Mouse (Mus musculus) heart, postnatal 0 days (tissue): ENCODE measurements around the gene Evi5l. TPM values are rescaled to one million over a fixed set of nuclear protein-coding genes. Genes with fewer than 3 reads are reported as not detected.
A peak's percentile ranks its signal among the peaks of the same experiment; 100 is the strongest.

Experiments
- ATAC-seq: fragments of 200-750 bp; cut with Nextera tagmentation; 2 replicates; pipeline ENCODE4 v1.8.0; 2017; ENCODE audit warnings: low read depth, moderate number of reproducible peaks, moderate library complexity; ENCODE audit not compliant: insufficient read depth
- DNase-seq: peaks from one replicate; pipeline ENCODE4 v3.0.0-alpha.2; 2016; ENCODE audit warnings: low spot score
- H3K27ac ChIP-seq: fragments of 300-500 bp; sonication (generic); 2 replicates; pipeline ENCODE4 v1.5.1; 2014; ENCODE audit warnings: low read depth, mild to moderate bottlenecking
- H3K27me3 ChIP-seq: fragments of 300-500 bp; sonication (generic); 2 replicates; pipeline ENCODE4 v1.6.1; 2014; ENCODE audit warnings: low read length, mixed read lengths; ENCODE audit not compliant: control insufficient read depth, insufficient read depth
- H3K36me3 ChIP-seq: fragments of 300-500 bp; sonication (generic); replicated peaks from 2 replicates; pipeline ENCODE4 v1.6.1; 2014; ENCODE audit warnings: low read length, mixed read lengths; ENCODE audit not compliant: control insufficient read depth, insufficient read depth
- H3K4me1 ChIP-seq: fragments of 300-500 bp; sonication (generic); 2 replicates; pipeline ENCODE4 v1.6.1; 2014; ENCODE audit warnings: antibody characterized with exemption; ENCODE audit not compliant: control insufficient read depth, insufficient read depth
- H3K4me2 ChIP-seq: fragments of 300-500 bp; sonication (generic); 2 replicates; pipeline ENCODE4 v1.6.1; 2014; ENCODE audit warnings: low read depth, mild to moderate bottlenecking, low read length, moderate library complexity
- H3K4me3 ChIP-seq: fragments of 300-500 bp; sonication (generic); 2 replicates; pipeline ENCODE4 v1.5.1; 2014; ENCODE audit warnings: low read depth, low read length
- H3K9ac ChIP-seq: fragments of 300-500 bp; sonication (generic); replicated peaks from 2 replicates; pipeline ENCODE4 v1.6.1; 2014; ENCODE audit warnings: low read depth, low read length, mixed read lengths
- H3K9me3 ChIP-seq: fragments of 300-500 bp; sonication (generic); replicated peaks from 2 replicates; pipeline ENCODE4 v1.6.1; 2016; ENCODE audit warnings: low read length; ENCODE audit not compliant: control insufficient read depth
- CTCF ChIP-seq: IDR thresholded peaks from 2 replicates; pipeline ENCODE4 v1.5.1; 2016; ENCODE audit warnings: antibody characterized with exemption, control low read depth, low read depth
- EP300 ChIP-seq: IDR thresholded peaks from 2 replicates; pipeline ENCODE4 v1.6.1; 2016; ENCODE audit warnings: antibody characterized with exemption, low read depth
- WGBS: fragments of 180-500 bp; shearing (Covaris S2); extraction: QIAGEN DNeasy Blood & Tissue Kit; methylation state at CpG from one replicate; pipeline ENCODE4 v1.1.7; 2014; 5-methylcytosine and 5-hydroxymethylcytosine counted together
- polyA plus RNA-seq: library from polyadenylated mRNA; unstranded; fragments of >200 nt; fragmentation: Nextera tagmentation; extraction: Ambion mirVana; gene quantifications from 2 replicates; pipeline ENCODE4 v1.2.1, GENCODE M21; 2015
- total RNA-seq: library from RNA; depleted of rRNA; stranded (reverse); fragments of >200 nt; gene quantifications from 2 replicates; pipeline ENCODE4 v1.2.3, GENCODE M21; 2014; ENCODE audit warnings: low replicate concordance

The Evi5l gene
- total and polyA plus RNA-seq, 2 experiments from 2014 or later: 9.3 to 24.8 TPM

DNA sequence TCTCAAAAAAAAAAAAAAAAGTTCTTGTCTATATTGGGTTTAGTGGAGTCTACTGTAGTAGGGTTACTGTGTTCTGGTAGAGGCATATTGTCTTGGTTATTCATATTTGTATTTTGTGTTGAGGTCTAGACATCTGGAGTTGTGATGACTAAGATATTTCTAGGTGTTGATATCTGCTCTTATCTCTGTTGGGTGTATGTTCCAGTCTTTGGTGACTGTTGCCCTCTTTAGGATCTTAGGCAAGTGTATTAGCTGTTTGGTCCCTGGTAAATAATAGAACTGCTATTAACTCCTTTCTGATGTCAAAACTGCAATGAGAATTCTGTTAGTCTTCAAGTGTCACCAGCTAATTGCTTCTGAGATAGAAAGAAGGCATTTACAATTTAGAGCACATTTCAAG lies 11.5 kb upstream of the Evi5l start:
- Histone ChIP-seq H3K9me3 (no peaks in the 10 kb centered on the region; the same call in 1 of the 2 replicates), H3K27me3 (no peaks in the 10 kb centered on the region), H3K9ac (no peak overlapping the region), H3K4me1 (no peaks in the 10 kb centered on the region), H3K27ac (no peak overlapping the region), H3K4me2 (no peak overlapping the region), H3K36me3 (no peaks in the 10 kb centered on the region), H3K4me3 (no peak overlapping the region)
- ATAC-seq (no peak), DNase-seq (no peak)
- no peak for TF ChIP-seq CTCF
- TF ChIP-seq EP300: no peak

DNA sequence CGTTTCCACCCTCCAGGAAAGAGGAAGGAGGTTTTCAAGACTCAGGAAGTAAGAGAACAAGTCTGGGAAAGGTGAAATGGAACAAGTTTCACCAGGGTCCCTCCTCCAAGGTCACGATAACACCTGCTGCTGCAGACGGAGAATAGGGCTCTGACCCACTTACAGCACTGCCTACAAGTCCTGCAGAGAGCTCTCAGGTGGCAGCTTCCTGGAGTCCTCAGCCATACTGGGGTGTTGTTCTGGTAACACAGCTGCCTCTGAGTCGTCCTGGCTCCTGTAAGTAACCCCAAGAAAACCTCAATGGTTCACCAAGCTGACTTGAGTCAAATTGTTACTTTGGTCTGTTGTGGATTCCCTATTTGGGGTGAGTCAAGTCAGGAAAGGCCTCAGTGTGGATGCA lies 3.6 kb upstream of the Evi5l start:
- DNase-seq (no peak), ATAC-seq (no peak)
- no peak overlapping the region for H3K4me2 ChIP-seq
- H3K4me1 ChIP-seq: 0 out of 2 replicates have a peak, but pooled peaks cover 4% of the 10 kb centered on the region
- no peak for TF ChIP-seq CTCF
- H3K4me3 ChIP-seq: no peak overlapping the region
- no peaks in the 10 kb centered on the region for H3K27me3 ChIP-seq
- no peaks in the 10 kb centered on the region for H3K9me3 ChIP-seq
- H3K36me3 ChIP-seq: no peaks in the 10 kb centered on the region
- H3K27ac ChIP-seq: peak overlapping the region; percentile 6; the same call in 1 of the 2 replicates
- 41% methylated on average over 4 of the region's 4 CpGs for WGBS
- no peak overlapping the region for H3K9ac ChIP-seq

- H3K4me3 ChIP-seq: peak overlapping the region; percentile 73
- H3K9ac ChIP-seq: 0 out of 2 replicates have a peak overlapping the region, but pooled peaks have one; percentile 27
- H3K27me3 ChIP-seq: no peaks in the 10 kb centered on the region
- DNase-seq (peak; percentile 14), ATAC-seq (no peak)
- TF ChIP-seq CTCF: no peak
- no peak for TF ChIP-seq EP300
- H3K27ac ChIP-seq: peak overlapping the region; percentile 27; the same call in 1 of the 2 replicates
- 0 out of 2 replicates have a peak, but pooled peaks cover 4% of the 10 kb centered on the region for H3K4me1 ChIP-seq
- peak overlapping the region; percentile 77 for H3K4me2 ChIP-seq
- WGBS: 4% methylated on average over 13 of the region's 13 CpGs
- no peaks in the 10 kb centered on the region for H3K9me3 ChIP-seq
- no peaks in the 10 kb centered on the region for H3K36me3 ChIP-seq
Observed at GRCm38 (mm10) chr8:4165176-4165851, 1.1 kb upstream of the Evi5l start.

DNA sequence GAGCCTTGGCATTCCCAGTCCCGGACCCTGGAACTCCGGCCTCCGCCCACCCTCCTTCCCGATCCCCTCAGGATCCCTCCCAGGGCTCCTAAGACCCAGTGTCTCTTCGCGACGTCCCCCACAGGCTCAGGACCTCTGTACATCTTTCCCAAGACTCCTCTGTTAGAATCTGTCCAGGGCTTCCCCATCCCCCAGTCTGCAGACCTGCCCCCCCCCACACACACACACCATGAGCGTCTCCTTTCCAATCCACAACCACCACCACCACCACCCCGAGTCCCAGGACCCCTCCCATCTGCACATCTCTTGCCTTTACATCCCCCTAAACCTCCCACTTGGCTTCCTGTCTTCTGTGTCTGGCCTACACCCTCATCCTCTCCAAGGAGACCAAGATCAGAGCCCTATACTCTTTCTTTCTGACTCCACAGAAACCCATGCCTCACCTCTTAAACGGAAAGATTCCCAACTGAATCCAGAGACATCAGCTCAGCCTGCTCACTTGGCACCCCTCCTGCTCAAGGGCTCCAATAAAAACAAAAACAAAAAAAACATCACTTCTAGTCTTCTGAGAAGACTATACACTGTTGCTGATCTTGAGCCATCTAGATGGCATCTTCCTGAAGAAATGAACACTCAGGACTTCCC lies 636 bp downstream of the Evi5l start:
- Histone ChIP-seq H3K4me1 (0 out of 2 replicates have a peak, but pooled peaks cover 4% of the 10 kb centered on the region), H3K27ac (no peak overlapping the region), H3K4me3 (peak overlapping the region; percentile 73), H3K36me3 (no peaks in the 10 kb centered on the region), H3K9ac (peak overlapping the region; percentile 70), H3K9me3 (no peaks in the 10 kb centered on the region), H3K4me2 (peak overlapping the region; percentile 75), H3K27me3 (no peaks in the 10 kb centered on the region)
- ATAC-seq: no peak
- DNase-seq: no peak
- TF ChIP-seq EP300 (no peak), CTCF (no peak)
- WGBS: 9% methylated on average over 10 of the region's 10 CpGs

DNA sequence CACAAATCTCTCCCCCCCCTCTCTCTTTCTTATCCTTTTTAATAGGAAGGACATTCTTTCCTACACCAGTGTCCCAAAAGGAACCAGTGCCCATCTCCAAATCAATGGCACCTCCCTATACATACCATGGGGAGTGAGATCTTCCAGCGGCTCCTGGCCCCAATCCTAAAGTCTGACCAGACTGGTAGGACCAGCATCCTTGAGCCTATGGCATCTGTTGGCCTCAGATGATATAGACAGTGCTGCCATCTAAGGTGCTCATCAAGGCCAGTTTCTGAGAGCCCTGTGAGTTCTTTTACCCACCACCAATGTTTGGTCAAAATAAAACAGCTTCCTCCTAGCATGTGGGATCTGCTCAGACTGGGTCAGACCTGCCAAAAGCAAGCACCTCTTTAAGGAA lies 1.6 kb downstream of the Evi5l start:
- H3K27ac ChIP-seq: no peak overlapping the region
- H3K9ac ChIP-seq: no peak overlapping the region
- ATAC-seq: no peak
- H3K4me3 ChIP-seq: no peak overlapping the region
- H3K4me1 ChIP-seq: 0 out of 2 replicates have a peak, but pooled peaks cover 4% of the 10 kb centered on the region
- H3K9me3 ChIP-seq: no peaks in the 10 kb centered on the region
- no peak for DNase-seq
- H3K4me2 ChIP-seq: no peak overlapping the region
- no peak for TF ChIP-seq EP300
- H3K36me3 ChIP-seq: no peaks in the 10 kb centered on the region
- WGBS: 93% methylated on average over 1 of the region's 1 CpGs
- H3K27me3 ChIP-seq: no peaks in the 10 kb centered on the region
